In the genomic region with DNA sequence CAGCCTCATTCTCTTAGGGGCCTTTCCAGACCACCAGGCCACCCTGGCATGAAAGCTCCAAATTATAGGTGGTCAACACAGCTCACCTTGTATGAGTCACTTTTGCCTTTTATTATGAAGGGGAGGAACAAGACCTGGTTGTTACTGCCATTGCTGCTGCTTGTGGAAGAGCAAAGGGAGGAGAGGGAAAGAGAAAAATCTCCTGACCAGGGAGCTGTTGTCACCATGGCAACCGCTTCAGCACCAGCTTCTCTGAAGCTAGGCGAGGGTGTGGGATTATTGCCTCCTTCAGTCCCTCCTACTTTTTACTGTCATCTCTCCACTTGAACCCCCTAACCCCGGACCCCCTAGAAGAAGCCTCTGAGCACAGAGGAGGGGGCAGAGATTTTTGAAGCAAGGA, we compare ENCODE assay signal across 15 mouse cellular contexts. TPM values are rescaled to one million over a fixed set of nuclear protein-coding genes. Genes with fewer than 3 reads are reported as not detected.
DNase-seq lines count a peak whose midpoint lies in the region; ATAC-seq and TF ChIP-seq lines count a peak whose summit lies in the region.
"Had no signal": no experiment of that assay in that cellular context is flagged by ENCODE, and none has a peak within 500 bp of the region (broad histone marks: within the 10 kb centered on the region; RNA-seq: fewer than 3 reads in every experiment).

No protein-coding gene starts in this region.

- no peak overlapping the region for H3K4me3 ChIP-seq in forebrain, embryonic 13.5 days
- H3K4me3 ChIP-seq in forebrain, embryonic 10.5 days = no peak overlapping the region
- H3K4me3 ChIP-seq in lung, embryonic 14.5 days (ENCODE audit: low read depth, low read length) = no peak overlapping the region
- no peak overlapping the region; the same call in 1 of the 2 replicates for H3K4me3 ChIP-seq in hindbrain, postnatal 0 days (ENCODE audit: low read length)
- H3K4me3 ChIP-seq in olfactory bulb, adult 2 months (ENCODE audit: insufficient read depth, low read depth, low read length) = peak overlapping the region; percentile 70
- no peak overlapping the region for H3K4me3 ChIP-seq in liver, embryonic 12.5 days
- H3K4me3 ChIP-seq: heart, embryonic 10.5 days; kidney, embryonic 15.5 days had no signal

- H3K4me1 ChIP-seq in forebrain, embryonic 13.5 days = peaks cover 26% of the 10 kb centered on the region
- H3K4me1 ChIP-seq in forebrain, embryonic 10.5 days = peaks cover 25% of the 10 kb centered on the region
- peaks cover 10% of the 10 kb centered on the region; the same call in 1 of the 2 replicates for H3K4me1 ChIP-seq in lung, embryonic 14.5 days (ENCODE audit: insufficient read depth)
- 0 out of 2 replicates have a peak, but pooled peaks cover 4% of the 10 kb centered on the region for H3K4me1 ChIP-seq in hindbrain, postnatal 0 days (ENCODE audit: insufficient read depth, low read length)
- H3K4me1 ChIP-seq in olfactory bulb, adult 2 months (ENCODE audit: control insufficient read depth, insufficient read depth, low read length) = peaks cover 39% of the 10 kb centered on the region
- H3K4me1 ChIP-seq in liver, embryonic 12.5 days = peaks cover 7% of the 10 kb centered on the region

- no peak for DNase-seq in forebrain, embryonic 10.5 days (ENCODE audit: extremely low spot score, low spot score)
- peak; percentile 11 for DNase-seq in lung, embryonic 14.5 days
- no peak for DNase-seq in lung, adult 18-20 months
- peak; percentile 73 for DNase-seq in hindbrain, postnatal 0 days (ENCODE audit: low spot score)
- no peak for DNase-seq in heart, postnatal 14 days
- DNase-seq: adrenal gland, adult 8-10 months; cerebellum, postnatal 36 days; thymus, adult 18-20 months had no signal

- intact Hi-C loops in heart, postnatal 14 days (cut with DNase I) = no loop called here

- no peak for TF ChIP-seq POLR2A in olfactory bulb, adult 2 months (IDR thresholded peaks at IDR 0.05; ENCODE audit: insufficient read depth, low read depth, low read length)

- H3K9ac ChIP-seq in forebrain, embryonic 13.5 days = no peak overlapping the region
- H3K9ac ChIP-seq in lung, embryonic 14.5 days = no peak overlapping the region
- H3K9ac ChIP-seq in hindbrain, postnatal 0 days (replicated peaks; ENCODE audit: low read length) = no peak overlapping the region
- no peak overlapping the region for H3K9ac ChIP-seq in liver, embryonic 12.5 days
- H3K9ac ChIP-seq: kidney, embryonic 15.5 days had no signal

- peak overlapping the region; percentile 75 for H3K4me2 ChIP-seq in forebrain, embryonic 13.5 days
- H3K4me2 ChIP-seq in lung, embryonic 14.5 days = no peak overlapping the region
- H3K4me2 ChIP-seq in hindbrain, postnatal 0 days (ENCODE audit: low read depth, low read length) = peak overlapping the region; percentile 76
- H3K4me2 ChIP-seq in liver, embryonic 12.5 days = no peak overlapping the region
- H3K4me2 ChIP-seq: kidney, embryonic 15.5 days had no signal

- no peaks in the 10 kb centered on the region for H3K36me3 ChIP-seq in forebrain, embryonic 13.5 days (ENCODE audit: poor library complexity, severe bottlenecking)
- no peaks in the 10 kb centered on the region for H3K36me3 ChIP-seq in forebrain, embryonic 10.5 days (replicated peaks)
- no peaks in the 10 kb centered on the region for H3K36me3 ChIP-seq in lung, embryonic 14.5 days (ENCODE audit: insufficient read depth)
- H3K36me3 ChIP-seq in hindbrain, postnatal 0 days (ENCODE audit: insufficient read depth, low read length) = no peaks in the 10 kb centered on the region
- no peaks in the 10 kb centered on the region for H3K36me3 ChIP-seq in liver, embryonic 12.5 days
- H3K36me3 ChIP-seq: heart, embryonic 10.5 days; kidney, embryonic 15.5 days had no signal

- H3K9me3 ChIP-seq in forebrain, embryonic 13.5 days (replicated peaks) = no peaks in the 10 kb centered on the region
- no peaks in the 10 kb centered on the region for H3K9me3 ChIP-seq in forebrain, embryonic 10.5 days
- H3K9me3 ChIP-seq in lung, embryonic 14.5 days (ENCODE audit: low read depth, low read length) = no peaks in the 10 kb centered on the region
- H3K9me3 ChIP-seq in hindbrain, postnatal 0 days (ENCODE audit: low read length) = no peaks in the 10 kb centered on the region
- H3K9me3 ChIP-seq in liver, embryonic 12.5 days (replicated peaks) = no peaks in the 10 kb centered on the region
- H3K9me3 ChIP-seq: heart, embryonic 10.5 days; kidney, embryonic 15.5 days had no signal

- no peak for TF ChIP-seq CTCF in lung, embryonic 14.5 days (IDR thresholded peaks at IDR 0.05; ENCODE audit: low read depth)
- TF ChIP-seq CTCF in hindbrain, postnatal 0 days (IDR thresholded peaks at IDR 0.05; ENCODE audit: low read depth) = no peak
- no peak for TF ChIP-seq CTCF in olfactory bulb, adult 2 months (IDR thresholded peaks at IDR 0.05; ENCODE audit: insufficient read depth, low read depth, low read length)

- 32% methylated on average over 3 of the region's 3 CpGs for WGBS in forebrain, embryonic 13.5 days
- WGBS in forebrain, embryonic 10.5 days = 45% methylated on average over 3 of the region's 3 CpGs
- 34% methylated on average over 3 of the region's 3 CpGs for WGBS in lung, embryonic 14.5 days
- 42% methylated on average over 3 of the region's 3 CpGs for WGBS in hindbrain, postnatal 0 days
- 21% methylated on average over 3 of the region's 3 CpGs for WGBS in olfactory bulb, adult 2 months
- WGBS in liver, embryonic 12.5 days (ENCODE audit: insufficient replicate concordance) = 25% methylated on average over 3 of the region's 3 CpGs

- peaks cover 63% of the 10 kb centered on the region for H3K27me3 ChIP-seq in forebrain, embryonic 13.5 days
- peaks cover 85% of the 10 kb centered on the region for H3K27me3 ChIP-seq in forebrain, embryonic 10.5 days (ENCODE audit: poor library complexity, severe bottlenecking)
- H3K27me3 ChIP-seq in lung, embryonic 14.5 days (ENCODE audit: insufficient read depth, low read length) = peaks cover 65% of the 10 kb centered on the region
- H3K27me3 ChIP-seq in hindbrain, postnatal 0 days (ENCODE audit: insufficient read depth, low read length) = no peaks in the 10 kb centered on the region
- peaks cover 97% of the 10 kb centered on the region for H3K27me3 ChIP-seq in liver, embryonic 12.5 days (replicated peaks)

- H3K27ac ChIP-seq in forebrain, embryonic 13.5 days = no peak overlapping the region
- H3K27ac ChIP-seq in forebrain, embryonic 10.5 days = no peak overlapping the region
- no peak overlapping the region for H3K27ac ChIP-seq in lung, embryonic 14.5 days (ENCODE audit: low read depth)
- H3K27ac ChIP-seq in hindbrain, postnatal 0 days = peak overlapping the region; percentile 28; the same call in 1 of the 2 replicates
- H3K27ac ChIP-seq in olfactory bulb, adult 2 months (ENCODE audit: insufficient read depth, low read depth, low read length) = peak overlapping the region; percentile 71; the same call in 1 of the 2 replicates
- H3K27ac ChIP-seq in liver, embryonic 12.5 days = no peak overlapping the region
- H3K27ac ChIP-seq: heart, embryonic 10.5 days; kidney, embryonic 15.5 days had no signal

- ATAC-seq in forebrain, embryonic 13.5 days = no peak
- no peak for ATAC-seq in lung, embryonic 14.5 days (ENCODE audit: insufficient read depth)
- no peak for ATAC-seq in hindbrain, postnatal 0 days
- ATAC-seq in liver, embryonic 12.5 days = no peak

RNA-seq across cellular contexts. Expression of a gene that starts 1.8 kb away (rescaled TPM):
- polyA plus RNA-seq in forebrain, embryonic 13.5 days (2015; fragmentation: Nextera tagmentation; extraction: Ambion mirVana) = 7.7 and 10.8 TPM in 2 replicates
- polyA plus RNA-seq in forebrain, embryonic 10.5 days (2016; fragmentation: Nextera tagmentation; extraction: Ambion mirVana) = 0.30 and 0.73 TPM in 2 replicates
- 0.23 and 0.37 TPM in 2 replicates for polyA plus RNA-seq in lung, embryonic 14.5 days (2014; fragmentation: Nextera tagmentation; extraction: Ambion mirVana)
- 32.1 and 46.3 TPM in 2 replicates for total RNA-seq in hindbrain, postnatal 0 days (2014; rRNA removed)
- polyA plus RNA-seq in hindbrain, postnatal 0 days (2015; fragmentation: Nextera tagmentation; extraction: Ambion mirVana) = 37.2 and 43.8 TPM in 2 replicates
- polyA plus RNA-seq in olfactory bulb, adult 2 months (2012; ENCODE audit: insufficient read depth, insufficient read length, low replicate concordance, missing spikeins) = 61.6 TPM in 1 of 2 replicates, not detected in the other
- polyA plus RNA-seq in liver, embryonic 12.5 days (2016; fragmentation: Nextera tagmentation; extraction: Ambion mirVana) = 0.10 TPM in 1 of 2 replicates, not detected in the other
- under 1 TPM; 0.07 to 0.26 TPM for total RNA-seq in heart, postnatal 14 days (2021)
- total RNA-seq: gastrocnemius, adult 18-20 months; liver, adult 2 months had no signal
- polyA plus RNA-seq: liver, adult 2 months had no signal

RNA-seq across cellular contexts. Expression of a gene that starts 16.5 kb away (rescaled TPM):
- 0.24 TPM in 1 of 2 replicates, not detected in the other for polyA plus RNA-seq in forebrain, embryonic 13.5 days (2015; fragmentation: Nextera tagmentation; extraction: Ambion mirVana)
- polyA plus RNA-seq in forebrain, embryonic 10.5 days (2016; fragmentation: Nextera tagmentation; extraction: Ambion mirVana) = not detected in 2 replicates
- polyA plus RNA-seq in lung, embryonic 14.5 days (2014; fragmentation: Nextera tagmentation; extraction: Ambion mirVana) = 0.20 TPM in 1 of 2 replicates, not detected in the other
- 0.79 and 2.1 TPM in 2 replicates for total RNA-seq in hindbrain, postnatal 0 days (2014; rRNA removed)
- polyA plus RNA-seq in hindbrain, postnatal 0 days (2015; fragmentation: Nextera tagmentation; extraction: Ambion mirVana) = 0.39 and 0.53 TPM in 2 replicates
- not detected in 2 replicates for polyA plus RNA-seq in olfactory bulb, adult 2 months (2012; ENCODE audit: insufficient read depth, insufficient read length, low replicate concordance, missing spikeins)
- not detected in 2 replicates for polyA plus RNA-seq in liver, embryonic 12.5 days (2016; fragmentation: Nextera tagmentation; extraction: Ambion mirVana)
- 10 to 100 TPM; 37.2 to 47.6 TPM for total RNA-seq in heart, postnatal 14 days (2021)
- total RNA-seq: liver, adult 2 months had no signal
- polyA plus RNA-seq: liver, adult 2 months had no signal

RNA-seq across cellular contexts. Expression of a gene that starts 45.1 kb away (rescaled TPM):
- 91.6 and 96.0 TPM in 2 replicates for polyA plus RNA-seq in forebrain, embryonic 13.5 days (2015; fragmentation: Nextera tagmentation; extraction: Ambion mirVana)
- polyA plus RNA-seq in forebrain, embryonic 10.5 days (2016; fragmentation: Nextera tagmentation; extraction: Ambion mirVana) = 142 and 145 TPM in 2 replicates
- polyA plus RNA-seq in lung, embryonic 14.5 days (2014; fragmentation: Nextera tagmentation; extraction: Ambion mirVana) = 109 and 110 TPM in 2 replicates
- total RNA-seq in hindbrain, postnatal 0 days (2014; rRNA removed) = 22.0 and 39.5 TPM in 2 replicates
- 44.4 and 49.7 TPM in 2 replicates for polyA plus RNA-seq in hindbrain, postnatal 0 days (2015; fragmentation: Nextera tagmentation; extraction: Ambion mirVana)
- polyA plus RNA-seq in olfactory bulb, adult 2 months (2012; ENCODE audit: insufficient read depth, insufficient read length, low replicate concordance, missing spikeins) = not detected in 2 replicates
- 65.2 and 65.3 TPM in 2 replicates for polyA plus RNA-seq in liver, embryonic 12.5 days (2016; fragmentation: Nextera tagmentation; extraction: Ambion mirVana)
- total RNA-seq in heart, postnatal 14 days (2021) = 10 to 100 TPM; 20.9 to 23.5 TPM

RNA-seq across cellular contexts. Expression of a gene that starts 48.5 kb away (rescaled TPM):
- 3.8 and 4.1 TPM in 2 replicates for polyA plus RNA-seq in forebrain, embryonic 13.5 days (2015; fragmentation: Nextera tagmentation; extraction: Ambion mirVana)
- 6.6 and 6.7 TPM in 2 replicates for polyA plus RNA-seq in forebrain, embryonic 10.5 days (2016; fragmentation: Nextera tagmentation; extraction: Ambion mirVana)
- polyA plus RNA-seq in lung, embryonic 14.5 days (2014; fragmentation: Nextera tagmentation; extraction: Ambion mirVana) = 34.9 and 36.9 TPM in 2 replicates
- 5.1 and 6.5 TPM in 2 replicates for total RNA-seq in hindbrain, postnatal 0 days (2014; rRNA removed)
- 3.5 TPM in 2 replicates for polyA plus RNA-seq in hindbrain, postnatal 0 days (2015; fragmentation: Nextera tagmentation; extraction: Ambion mirVana)
- not detected in 2 replicates for polyA plus RNA-seq in olfactory bulb, adult 2 months (2012; ENCODE audit: insufficient read depth, insufficient read length, low replicate concordance, missing spikeins)
- 0.83 and 1.2 TPM in 2 replicates for polyA plus RNA-seq in liver, embryonic 12.5 days (2016; fragmentation: Nextera tagmentation; extraction: Ambion mirVana)
- 10 to 100 TPM; 21.4 to 21.6 TPM for total RNA-seq in heart, postnatal 14 days (2021)

Comparison
In these comparisons a context has a peak if more than half of its experiments do, and no peak if none do; other contexts are left out.
1. DNase-seq: peak in lung, embryonic 14.5 days (single experiment) and hindbrain, postnatal 0 days (single experiment); none in forebrain, embryonic 10.5 days (single experiment), lung, adult 18-20 months (0 of 2) and heart, postnatal 14 days (0 of 2).
2. H3K27ac ChIP-seq: peak in hindbrain, postnatal 0 days (single experiment) and olfactory bulb, adult 2 months (single experiment); none in forebrain, embryonic 13.5 days (single experiment), forebrain, embryonic 10.5 days (single experiment), lung, embryonic 14.5 days (single experiment) and liver, embryonic 12.5 days (single experiment).
3. H3K4me2 ChIP-seq: peak in forebrain, embryonic 13.5 days (single experiment) and hindbrain, postnatal 0 days (single experiment); none in lung, embryonic 14.5 days (single experiment) and liver, embryonic 12.5 days (single experiment).
4. RNA of a gene that starts 45.1 kb away (polyA plus RNA-seq): 142 to 145 TPM in forebrain, embryonic 10.5 days, 109 to 110 TPM in lung, embryonic 14.5 days, 91.6 to 96.0 TPM in forebrain, embryonic 13.5 days, 65.2 to 65.3 TPM in liver, embryonic 12.5 days and 44.4 to 49.7 TPM in hindbrain, postnatal 0 days; not detected in olfactory bulb, adult 2 months; every median in the first group is over 10 times any median in the second.